Mouse (Mus musculus) MEL (cell line): ENCODE measurements around the gene Nek9.

ENCODE experiments used
- CHD2 ChIP-seq: IDR thresholded peaks from 2 replicates; pipeline ENCODE4 v1.6.1; 2011; ENCODE audit warnings: low read length, improper control_type of control experiment
- CTCF ChIP-seq, 3 experiments: IDR thresholded peaks in 2 of 3; conservative IDR thresholded peaks in 1 of 3; 2 replicates each; pipeline ENCODE4 v1.5.1; 2011 to 2012; ENCODE audit warnings: low read length in 3 of 3, low read depth in 2 of 3, mild to moderate bottlenecking in 2 of 3, improper control_type of control experiment in 1 of 3, inconsistent platforms in 1 of 3, mixed read lengths in 1 of 3, moderate library complexity in 1 of 3; ENCODE audit not compliant: control insufficient read depth in 1 of 3, insufficient read depth in 1 of 3, poor library complexity in 1 of 3, severe bottlenecking in 1 of 3
- ELF1 ChIP-seq: IDR thresholded peaks from 2 replicates; pipeline ENCODE4 v1.6.1; 2014; ENCODE audit warnings: low read depth, mild to moderate bottlenecking, inconsistent platforms, low read length, improper control_type of control experiment, moderate library complexity
- EP300 ChIP-seq, 2 experiments: IDR thresholded peaks; 2 replicates each; pipeline ENCODE4 v1.6.1; 2011; ENCODE audit warnings: improper control_type of control experiment in 2 of 2, low read length in 2 of 2, low read depth in 1 of 2, mild to moderate bottlenecking in 1 of 2
- ETS1 ChIP-seq: IDR thresholded peaks from 2 replicates; pipeline ENCODE4 v1.6.1; 2012; ENCODE audit warnings: low read depth, mild to moderate bottlenecking, inconsistent platforms, low read length, improper control_type of control experiment, moderate library complexity
- MAFK ChIP-seq: IDR thresholded peaks from 2 replicates; pipeline ENCODE4 v1.6.1; 2011; ENCODE audit warnings: low read depth, mild to moderate bottlenecking, low read length, improper control_type of control experiment, borderline replicate concordance
- MEF2A ChIP-seq: IDR thresholded peaks from 2 replicates; pipeline ENCODE4 v1.6.1; 2014; ENCODE audit warnings: low read depth, mild to moderate bottlenecking, inconsistent platforms, low read length, improper control_type of control experiment; ENCODE audit not compliant: poor library complexity, insufficient replicate concordance, severe bottlenecking; ENCODE audit errors: extremely low read depth
- NELFE ChIP-seq: IDR thresholded peaks from 2 replicates; pipeline ENCODE4 v1.6.1; 2011; ENCODE audit warnings: low read depth, low read length, improper control_type of control experiment
- POLR2A ChIP-seq, 2 experiments: IDR thresholded peaks; 2 replicates each; pipeline ENCODE4 v1.6.1; 2011 to 2012; ENCODE audit warnings: low read length in 2 of 2, mild to moderate bottlenecking in 2 of 2, control low read depth in 1 of 2, improper control_type of control experiment in 1 of 2, low read depth in 1 of 2, moderate library complexity in 1 of 2; ENCODE audit not compliant: control insufficient read depth in 1 of 2, insufficient read depth in 1 of 2, poor library complexity in 1 of 2
- POLR2AphosphoS2 ChIP-seq: IDR thresholded peaks from 2 replicates; pipeline ENCODE4 v1.6.1; 2011; ENCODE audit warnings: low read length, improper control_type of control experiment
- TCF12 ChIP-seq: IDR thresholded peaks from 2 replicates; pipeline ENCODE4 v1.6.1; 2014; ENCODE audit warnings: low read depth, mild to moderate bottlenecking, inconsistent platforms, low read length, improper control_type of control experiment, moderate library complexity

- TF ChIP-seq ELF1 = no peak
- no peak for TF ChIP-seq TCF12
- no peak for TF ChIP-seq EP300 (IDR thresholded peaks at IDR 0.05; ENCODE audit: low read depth in 1 of 2, low read length in 2 of 2)
- no peak for TF ChIP-seq NELFE
- no peak for TF ChIP-seq POLR2A (IDR thresholded peaks at IDR 0.05; ENCODE audit: control insufficient read depth in 1 of 2, insufficient read depth in 1 of 2, low read depth in 1 of 2, low read length in 2 of 2, poor library complexity in 1 of 2)
- TF ChIP-seq CTCF (IDR thresholded peaks at IDR 0.05 in 2 of 3, conservative IDR thresholded peaks at IDR 0.05 in 1 of 3; ENCODE audit: control insufficient read depth in 1 of 3, insufficient read depth in 1 of 3, low read depth in 2 of 3, low read length in 3 of 3, poor library complexity in 1 of 3, severe bottlenecking in 1 of 3) = no peak
- TF ChIP-seq CHD2 = no peak
- TF ChIP-seq MAFK = no peak
- TF ChIP-seq POLR2AphosphoS2 = no peak
- TF ChIP-seq ETS1 = no peak
- no peak for TF ChIP-seq MEF2A
Measured at GRCm38 (mm10) chr12:85354061-85354460, 14.9 kb upstream of the Nek9 start.
